Mouse (Mus musculus): Measurements from ENCODE around the gene Oas1g. TPM values are rescaled to one million over a fixed set of nuclear protein-coding genes. Genes with fewer than 3 reads are reported as not detected.
"Not testable (repeated sequence)": the region's sequence is repeated elsewhere in the genome, so short reads cannot be mapped to it uniquely, and the experiment has no call there.

Gene Oas1g
- total and polyA plus RNA-seq, 3 experiments: 0.19 TPM; not detected in 2

- dilution Hi-C loops (cut with MboI; ENCODE audit: extremely low pct_ligation_motif_present, extremely low pct_unique_long_range_greater_than_20kb, low sequenced_read_pairs): no loop called here
- H3K4me1 ChIP-seq (ENCODE audit: control insufficient read depth in 1 of 2, insufficient read depth in 2 of 2): no peaks in the 10 kb centered on the region
- no peak overlapping the region for H3K4me2 ChIP-seq (ENCODE audit: insufficient read depth, low read depth, poor library complexity, severe bottlenecking)
- H3K27ac ChIP-seq (ENCODE audit: insufficient read depth, low read depth): no peak overlapping the region
- in situ Hi-C loops (cut with MboI; ENCODE audit: low pct_ligation_motif_present, low pct_unique_long_range_greater_than_20kb, low sequenced_read_pairs): loop anchor here (5.0 kb wide), 1 partner anchor 82 kb away; no protein-coding TSS in a partner anchor
- peaks cover 59% of the 10 kb centered on the region for H3K27me3 ChIP-seq (replicated peaks)
- TF ChIP-seq ZNF384 (IDR thresholded peaks at IDR 0.05; ENCODE audit: low read depth, low read length) (no peak), MYC (IDR thresholded peaks at IDR 0.05; ENCODE audit: low read depth, low read length) (no peak), TCF12 (IDR thresholded peaks at IDR 0.05; ENCODE audit: low read depth, low read length) (no peak), MEF2A (IDR thresholded peaks at IDR 0.05; ENCODE audit: borderline replicate concordance, low read depth, low read length) (no peak), KAT2A (IDR thresholded peaks at IDR 0.05; ENCODE audit: insufficient replicate concordance, low read length) (no peak), HCFC1 (IDR thresholded peaks at IDR 0.05; ENCODE audit: low read depth, low read length) (no peak), MXI1 (IDR thresholded peaks at IDR 0.05; ENCODE audit: low read depth, low read length) (no peak), GABPA (IDR thresholded peaks at IDR 0.05; ENCODE audit: insufficient replicate concordance, low read depth, low read length) (no peak), JUN (IDR thresholded peaks at IDR 0.05; ENCODE audit: insufficient read depth, low read depth, low read length) (no peak), SMC3 (IDR thresholded peaks at IDR 0.05; ENCODE audit: low read depth, low read length) (no peak), NRF1 (IDR thresholded peaks at IDR 0.05; ENCODE audit: low read depth, low read length) (no peak), UBTF (IDR thresholded peaks at IDR 0.05; ENCODE audit: low read depth, low read length) (no peak), EP300 (IDR thresholded peaks at IDR 0.05; ENCODE audit: low read length) (no peak), RCOR1 (conservative IDR thresholded peaks at IDR 0.05; ENCODE audit: low read depth, low read length) (no peak)
- no peaks in the 10 kb centered on the region for H3K9me3 ChIP-seq (replicated peaks; ENCODE audit: low read length)
- no peak overlapping the region for H3K4me3 ChIP-seq (replicated peaks in 1 of 3; ENCODE audit: low read depth in 2 of 3, low read length in 2 of 3, poor library complexity in 1 of 3)
- no peaks in the 10 kb centered on the region for H3K36me3 ChIP-seq (replicated peaks in 1 of 2; ENCODE audit: control insufficient read depth in 1 of 2, insufficient read depth in 1 of 2, low read length in 1 of 2)
- H3K9ac ChIP-seq (ENCODE audit: insufficient read depth, low read depth): no peak overlapping the region
- no peak for DNase-seq (ENCODE audit: extremely low read depth)
- H3K79me2 ChIP-seq (replicated peaks; ENCODE audit: control insufficient read depth, extremely low read depth, insufficient read depth, poor library complexity, severe bottlenecking): no peaks in the 10 kb centered on the region
Measured at GRCm38 (mm10) chr5:120923969-120924368, 36.6 kb upstream of the Oas1g start.

GRCm38 (mm10) chr5:120920296-120920695 lies 32.9 kb upstream of the Oas1g start:
- no peaks in the 10 kb centered on the region for H3K79me2 ChIP-seq (replicated peaks; ENCODE audit: control insufficient read depth, extremely low read depth, insufficient read depth, poor library complexity, severe bottlenecking)
- TF ChIP-seq NELFE (IDR thresholded peaks at IDR 0.05; ENCODE audit: low read depth, low read length) (no peak), USF1 (IDR thresholded peaks at IDR 0.05; ENCODE audit: low read depth, low read length) (no peak), HCFC1 (IDR thresholded peaks at IDR 0.05; ENCODE audit: low read depth, low read length) (no peak), ELF1 (IDR thresholded peaks at IDR 0.05; ENCODE audit: low read depth, low read length) (no peak), ZKSCAN1 (IDR thresholded peaks at IDR 0.05; ENCODE audit: borderline replicate concordance, low read depth, low read length) (no peak), ZC3H11A (IDR thresholded peaks at IDR 0.05; ENCODE audit: low read depth, low read length) (no peak), MAFK (IDR thresholded peaks at IDR 0.05; ENCODE audit: insufficient replicate concordance, low read length) (no peak), POLR2A (IDR thresholded peaks at IDR 0.05; ENCODE audit: low read depth, low read length) (no peak), SIN3A (IDR thresholded peaks at IDR 0.05; ENCODE audit: low read length) (no peak)
- dilution Hi-C loops (cut with MboI; ENCODE audit: extremely low pct_ligation_motif_present, extremely low pct_unique_long_range_greater_than_20kb, low sequenced_read_pairs): no loop called here
- H3K27ac ChIP-seq (ENCODE audit: insufficient read depth, low read depth): no peak overlapping the region
- H3K27me3 ChIP-seq (replicated peaks): peaks cover 58% of the 10 kb centered on the region
- H3K4me2 ChIP-seq (ENCODE audit: insufficient read depth, low read depth, poor library complexity, severe bottlenecking): no peak overlapping the region
- H3K9me3 ChIP-seq (replicated peaks; ENCODE audit: low read length): no peaks in the 10 kb centered on the region
- in situ Hi-C loops (cut with MboI; ENCODE audit: low pct_ligation_motif_present, low pct_unique_long_range_greater_than_20kb, low sequenced_read_pairs): loop anchor here (5.0 kb wide), 1 partner anchor 78 kb away; no protein-coding TSS in a partner anchor
- H3K9ac ChIP-seq (ENCODE audit: insufficient read depth, low read depth): no peak overlapping the region
- no peaks in the 10 kb centered on the region for H3K4me1 ChIP-seq (ENCODE audit: control insufficient read depth in 1 of 2, insufficient read depth in 2 of 2)
- no peak for DNase-seq (ENCODE audit: extremely low read depth)
- no peak overlapping the region for H3K4me3 ChIP-seq (replicated peaks in 1 of 3; ENCODE audit: low read depth in 2 of 3, low read length in 2 of 3, poor library complexity in 1 of 3)
- no peaks in the 10 kb centered on the region for H3K36me3 ChIP-seq (replicated peaks in 1 of 2; ENCODE audit: control insufficient read depth in 1 of 2, insufficient read depth in 1 of 2, low read length in 1 of 2)

GRCm38 (mm10) chr5:120919156-120919935 lies 31.9 kb upstream of the Oas1g start:
- DNase-seq (ENCODE audit: extremely low read depth); H3K4me2 ChIP-seq (ENCODE audit: insufficient read depth, low read depth, poor library complexity, severe bottlenecking); H3K36me3 ChIP-seq (replicated peaks in 1 of 2; ENCODE audit: control insufficient read depth in 1 of 2, insufficient read depth in 1 of 2, low read length in 1 of 2); dilution Hi-C loops (cut with MboI; ENCODE audit: extremely low pct_ligation_motif_present, extremely low pct_unique_long_range_greater_than_20kb, low sequenced_read_pairs); H3K9me3 ChIP-seq (replicated peaks; ENCODE audit: low read length); H3K9ac ChIP-seq (ENCODE audit: insufficient read depth, low read depth); H3K4me1 ChIP-seq (ENCODE audit: control insufficient read depth in 1 of 2, insufficient read depth in 2 of 2); H3K4me3 ChIP-seq (replicated peaks in 1 of 3; ENCODE audit: low read depth in 2 of 3, low read length in 2 of 3, poor library complexity in 1 of 3); H3K79me2 ChIP-seq (replicated peaks; ENCODE audit: control insufficient read depth, extremely low read depth, insufficient read depth, poor library complexity, severe bottlenecking); H3K27ac ChIP-seq (ENCODE audit: insufficient read depth, low read depth): not testable (repeated sequence)
- peaks cover 57% of the 10 kb centered on the region for H3K27me3 ChIP-seq (replicated peaks)
- in situ Hi-C loops (cut with MboI; ENCODE audit: low pct_ligation_motif_present, low pct_unique_long_range_greater_than_20kb, low sequenced_read_pairs): loop anchor here (10.0 kb wide), 1 partner anchor 125 kb away; the partner anchor contains the start of gene Oas1e
